Mouse (Mus musculus): Measurements from ENCODE around the gene Grwd1.

- TF ChIP-seq CTCF (IDR thresholded peaks at IDR 0.05; ENCODE audit: borderline replicate concordance, insufficient read depth, low read depth, low read length) (no peak), POLR2A (IDR thresholded peaks at IDR 0.05; ENCODE audit: borderline replicate concordance, insufficient read depth, low read length) (no peak)
Measured at GRCm38 (mm10) chr7:45833148-45833790, 2.5 kb upstream of the Grwd1 start.

Data from cerebellum, adult 2 months (tissue).